Mouse (Mus musculus) MEL (cell line): ENCODE data around the gene Jchain. TPM values are rescaled to one million over a fixed set of nuclear protein-coding genes. Genes with fewer than 3 reads are reported as not detected.
"Not testable (repeated sequence)": the region's sequence is repeated elsewhere in the genome, so short reads cannot be mapped to it uniquely, and the experiment has no call there.

ENCODE experiments used
- DNase-seq: peaks from one replicate; pipeline ENCODE4 v3.0.0; 2011; ENCODE audit warnings: low read depth, low spot score
- H3K27ac ChIP-seq: 2 replicates; pipeline ENCODE4 v1.5.1; 2012; ENCODE audit warnings: low read depth, mild to moderate bottlenecking, control low read depth, low read length, moderate library complexity; ENCODE audit not compliant: control insufficient read depth
- H3K27me3 ChIP-seq, 2 experiments: fragments of 150-350 bp in 1 of 2; sonication (generic) in 1 of 2; 2 replicates each; pipeline ENCODE4 v1.6.1; 2012; ENCODE audit warnings: low read length in 2 of 2, mild to moderate bottlenecking in 2 of 2, improper control_type of control experiment in 1 of 2, moderate library complexity in 1 of 2; ENCODE audit not compliant: insufficient read depth in 2 of 2, control insufficient read depth in 1 of 2
- H3K36me3 ChIP-seq, 2 experiments: 2 replicates each; pipeline ENCODE4 v1.6.1; 2012 to 2014; ENCODE audit warnings: low read length in 2 of 2, improper control_type of control experiment in 1 of 2, inconsistent platforms in 1 of 2, mild to moderate bottlenecking in 1 of 2; ENCODE audit not compliant: insufficient read depth in 2 of 2, control insufficient read depth in 1 of 2
- H3K4me1 ChIP-seq, 2 experiments: fragments of 150-350 bp in 1 of 2; sonication (generic) in 1 of 2; 2 replicates each; pipeline ENCODE4 v1.6.1; 2012; ENCODE audit warnings: low read length in 2 of 2, improper control_type of control experiment in 1 of 2, mild to moderate bottlenecking in 1 of 2; ENCODE audit not compliant: insufficient read depth in 2 of 2, control insufficient read depth in 1 of 2
- H3K4me3 ChIP-seq, 2 experiments: fragments of 150-350 bp in 1 of 2; sonication (generic) in 1 of 2; 2 replicates each; pipeline ENCODE4 v1.5.1; 2012; ENCODE audit warnings: low read depth in 2 of 2, low read length in 2 of 2, mild to moderate bottlenecking in 2 of 2, moderate library complexity in 2 of 2, control low read depth in 1 of 2, improper control_type of control experiment in 1 of 2; ENCODE audit not compliant: control insufficient read depth in 1 of 2, insufficient read depth in 1 of 2
- H3K79me2 ChIP-seq: 2 replicates; pipeline ENCODE4 v1.6.1; 2012; ENCODE audit warnings: mild to moderate bottlenecking, low read length, moderate library complexity; ENCODE audit not compliant: control insufficient read depth, poor library complexity, insufficient read depth
- H3K9ac ChIP-seq: 2 replicates; pipeline ENCODE4 v1.6.1; 2012; ENCODE audit warnings: low read depth, mild to moderate bottlenecking, control low read depth, low read length, moderate library complexity; ENCODE audit not compliant: control insufficient read depth, poor library complexity, severe bottlenecking
- H3K9me3 ChIP-seq: fragments of 150-350 bp; sonication (generic); replicated peaks from 2 replicates; pipeline ENCODE4 v1.6.1; 2012; ENCODE audit warnings: mild to moderate bottlenecking, low read length, improper control_type of control experiment, moderate library complexity; ENCODE audit not compliant: insufficient read depth
- BHLHE40 ChIP-seq: IDR thresholded peaks from 2 replicates; pipeline ENCODE4 v1.6.1; 2012; ENCODE audit warnings: low read depth, mild to moderate bottlenecking, inconsistent platforms, low read length, improper control_type of control experiment, borderline replicate concordance
- CHD1 ChIP-seq: IDR thresholded peaks from 2 replicates; pipeline ENCODE4 v1.6.1; 2012; ENCODE audit warnings: low read depth, mild to moderate bottlenecking, inconsistent platforms, low read length, improper control_type of control experiment
- GABPA ChIP-seq: IDR thresholded peaks from 2 replicates; pipeline ENCODE4 v1.6.1; 2012; ENCODE audit warnings: low read depth, mild to moderate bottlenecking, inconsistent platforms, low read length, improper control_type of control experiment, moderate library complexity
- GATA1 ChIP-seq: IDR thresholded peaks from 2 replicates; pipeline ENCODE4 v1.6.1; 2011; ENCODE audit warnings: low read depth, low read length, improper control_type of control experiment
- KAT2A ChIP-seq: conservative IDR thresholded peaks from 2 replicates; pipeline ENCODE4 v1.6.1; 2012; ENCODE audit warnings: low read depth, low read length, improper control_type of control experiment, inconsistent platforms
- MAFK ChIP-seq: IDR thresholded peaks from 2 replicates; pipeline ENCODE4 v1.6.1; 2011; ENCODE audit warnings: low read depth, mild to moderate bottlenecking, low read length, improper control_type of control experiment, borderline replicate concordance
- MAX ChIP-seq: IDR thresholded peaks from 2 replicates; pipeline ENCODE4 v1.6.1; 2011; ENCODE audit warnings: low read length, improper control_type of control experiment
- MAZ ChIP-seq: IDR thresholded peaks from 2 replicates; pipeline ENCODE4 v1.6.1; 2012; ENCODE audit warnings: low read depth, mild to moderate bottlenecking, inconsistent platforms, low read length, improper control_type of control experiment
- MYC ChIP-seq: IDR thresholded peaks from 2 replicates; pipeline ENCODE4 v1.6.1; 2011; ENCODE audit warnings: low read depth, mild to moderate bottlenecking, low read length, improper control_type of control experiment, moderate library complexity
- NELFE ChIP-seq: IDR thresholded peaks from 2 replicates; pipeline ENCODE4 v1.6.1; 2011; ENCODE audit warnings: low read depth, low read length, improper control_type of control experiment
- POLR2AphosphoS2 ChIP-seq: IDR thresholded peaks from 2 replicates; pipeline ENCODE4 v1.6.1; 2011; ENCODE audit warnings: low read length, improper control_type of control experiment
- POLR2AphosphoS5 ChIP-seq: IDR thresholded peaks from 2 replicates; pipeline ENCODE4 v1.6.1; 2012; ENCODE audit warnings: low read depth, borderline replicate concordance, mild to moderate bottlenecking, inconsistent platforms, low read length, moderate library complexity, mixed read lengths
- RCOR1 ChIP-seq: IDR thresholded peaks from 2 replicates; pipeline ENCODE4 v1.6.1; 2012; ENCODE audit warnings: low read depth, mild to moderate bottlenecking, inconsistent platforms, low read length, improper control_type of control experiment
- SIN3A ChIP-seq: IDR thresholded peaks from 2 replicates; pipeline ENCODE4 v1.6.1; 2012; ENCODE audit warnings: low read length, improper control_type of control experiment, inconsistent platforms
- TBP ChIP-seq: IDR thresholded peaks from 2 replicates; pipeline ENCODE4 v1.8.0; 2011; ENCODE audit warnings: low read depth, low read length, improper control_type of control experiment
- UBTF ChIP-seq: IDR thresholded peaks from 2 replicates; pipeline ENCODE4 v1.6.1; 2012; ENCODE audit warnings: low read depth, mild to moderate bottlenecking, inconsistent platforms, low read length, improper control_type of control experiment, moderate library complexity, borderline replicate concordance; ENCODE audit not compliant: insufficient read depth
- ZKSCAN1 ChIP-seq: IDR thresholded peaks from 2 replicates; pipeline ENCODE4 v1.6.1; 2012; ENCODE audit warnings: low read depth, mild to moderate bottlenecking, inconsistent platforms, low read length, improper control_type of control experiment, moderate library complexity
- ZMIZ1 ChIP-seq: IDR thresholded peaks from 2 replicates; pipeline ENCODE4 v1.6.1; 2012; ENCODE audit warnings: low read depth, mild to moderate bottlenecking, inconsistent platforms, low read length, improper control_type of control experiment, moderate library complexity
- polyA plus RNA-seq, 2 experiments: library from polyadenylated mRNA; stranded (reverse) in 1 of 2; unstranded in 1 of 2; fragments of >175 nt in 1 of 2; fragments of >200 nt in 1 of 2; gene quantifications; 2 replicates each; pipeline versions ENCODE4 v1.2.1 to v1.2.4; 2012; ENCODE audit warnings: low replicate concordance in 2 of 2, low read depth in 1 of 2; ENCODE audit not compliant: insufficient read length in 2 of 2, insufficient read depth in 1 of 2, missing spikeins in 1 of 2
- total RNA-seq: library from RNA; depleted of rRNA; stranded (reverse); fragments of 300-350 nt; gene quantifications from 2 replicates; pipeline ENCODE4 v1.2.3, GENCODE M21; 2012

The Jchain gene
- total and polyA plus RNA-seq, 3 experiments = not detected

GRCm38 (mm10) chr5:88545536-88545935 is 17.8 kb upstream of the Jchain start:
- TF ChIP-seq MYC (no peak), ZKSCAN1 (no peak), BHLHE40 (no peak), NELFE (no peak), MAZ (no peak), CHD1 (no peak), MAX (no peak), SIN3A (no peak), GABPA (no peak), GATA1 (no peak), POLR2AphosphoS5 (no peak), POLR2AphosphoS2 (no peak), TBP (no peak), ZMIZ1 (no peak), KAT2A (no peak), MAFK (no peak), UBTF (no peak), RCOR1 (no peak)
- TF ChIP-seq, all 39 proteins: peak for 0
- no peak for DNase-seq
- Histone ChIP-seq H3K27me3 (peaks cover 0 to 2% of the 10 kb centered on the region in 2 experiments; a peak in 2 of 4 replicates), H3K4me3 (no peak overlapping the region), H3K4me1 (no peaks in the 10 kb centered on the region), H3K27ac (no peak overlapping the region), H3K9ac (no peak overlapping the region), H3K36me3 (no peaks in the 10 kb centered on the region), H3K9me3 (no peaks in the 10 kb centered on the region), H3K79me2 (no peaks in the 10 kb centered on the region)

DNA sequence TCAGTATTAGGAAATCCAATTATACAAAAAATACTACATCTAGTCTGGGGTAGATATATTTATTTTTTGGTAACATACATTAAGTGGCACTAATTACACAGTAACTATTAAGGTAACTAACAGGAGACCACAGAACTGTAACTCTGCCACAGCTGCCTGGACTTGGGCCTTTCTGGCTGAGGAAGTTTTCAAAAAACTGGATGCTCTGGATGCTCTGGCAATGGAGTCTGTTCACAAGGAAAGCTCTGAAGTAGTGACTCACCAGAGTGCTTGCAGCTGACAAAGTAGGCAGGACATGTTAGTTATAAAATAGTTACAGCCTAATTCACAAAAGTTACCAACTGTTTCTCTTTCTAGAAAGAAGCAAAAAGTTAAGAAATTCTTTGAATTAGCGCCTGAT is 16.7 kb upstream of the Jchain start:
- H3K4me3 ChIP-seq, H3K27me3 ChIP-seq, H3K9me3 ChIP-seq, H3K9ac ChIP-seq, H3K36me3 ChIP-seq, H3K4me1 ChIP-seq, H3K79me2 ChIP-seq, DNase-seq, H3K27ac ChIP-seq: not testable (repeated sequence)
